Mouse (Mus musculus): ENCODE results near the gene Krt9. TPM values are rescaled to one million over a fixed set of nuclear protein-coding genes. Genes with fewer than 3 reads are reported as not detected.
A peak's percentile ranks its signal among the peaks of the same experiment; 100 is the strongest.

Krt9 gene
- polyA plus RNA-seq, 1 experiment from 2014 or later, result not detected

- no peaks in the 10 kb centered on the region for H3K36me3 ChIP-seq
- H3K27ac ChIP-seq, result no peak overlapping the region
- H3K4me2 ChIP-seq, result no peak overlapping the region
- ATAC-seq (ENCODE audit: insufficient number of reproducible peaks, insufficient read depth, low FRiP score, low TSS enrichment, low read depth), result no peak
- H3K4me3 ChIP-seq (replicated peaks), result no peak overlapping the region
- no peaks in the 10 kb centered on the region for H3K4me1 ChIP-seq (replicated peaks)
- H3K9ac ChIP-seq (replicated peaks), result no peak overlapping the region
- H3K9me3 ChIP-seq, result no peaks in the 10 kb centered on the region
- H3K27me3 ChIP-seq, result no peaks in the 10 kb centered on the region; the same call in 1 of the 2 replicates
- 78% methylated on average over 7 of the region's 7 CpGs for WGBS
Measured at GRCm38 (mm10) chr11:100181725-100182124, 11.3 kb downstream of the Krt9 start.

GRCm38 (mm10) chr11:100179260-100179659, 13.8 kb downstream of the Krt9 start:
- no peaks in the 10 kb centered on the region for H3K9me3 ChIP-seq
- H3K27me3 ChIP-seq, result no peaks in the 10 kb centered on the region; the same call in 1 of the 2 replicates
- no peak for ATAC-seq (ENCODE audit: insufficient number of reproducible peaks, insufficient read depth, low FRiP score, low TSS enrichment, low read depth)
- no peak overlapping the region for H3K9ac ChIP-seq (replicated peaks)
- no peak overlapping the region for H3K4me3 ChIP-seq (replicated peaks)
- H3K27ac ChIP-seq, result no peak overlapping the region
- WGBS, result 68% methylated on average over 3 of the region's 3 CpGs
- no peak overlapping the region for H3K4me2 ChIP-seq
- no peaks in the 10 kb centered on the region for H3K36me3 ChIP-seq
- no peaks in the 10 kb centered on the region for H3K4me1 ChIP-seq (replicated peaks)

GRCm38 (mm10) chr11:100178307-100178706, 14.7 kb downstream of the Krt9 start:
- 85% methylated on average over 5 of the region's 5 CpGs for WGBS
- no peak for ATAC-seq (ENCODE audit: insufficient number of reproducible peaks, insufficient read depth, low FRiP score, low TSS enrichment, low read depth)
- no peaks in the 10 kb centered on the region for H3K9me3 ChIP-seq

GRCm38 (mm10) chr11:100176791-100177190, 16.3 kb downstream of the Krt9 start:
- H3K36me3 ChIP-seq, result no peaks in the 10 kb centered on the region
- H3K4me2 ChIP-seq, result no peak overlapping the region
- H3K9me3 ChIP-seq, result no peaks in the 10 kb centered on the region
- ATAC-seq (ENCODE audit: insufficient number of reproducible peaks, insufficient read depth, low FRiP score, low TSS enrichment, low read depth), result no peak
- no peaks in the 10 kb centered on the region; the same call in 1 of the 2 replicates for H3K27me3 ChIP-seq
- 39% methylated on average over 9 of the region's 9 CpGs for WGBS
- H3K4me1 ChIP-seq (replicated peaks), result no peaks in the 10 kb centered on the region
- H3K27ac ChIP-seq, result no peak overlapping the region
- no peak overlapping the region for H3K4me3 ChIP-seq (replicated peaks)
- H3K9ac ChIP-seq (replicated peaks), result no peak overlapping the region

More at GRCm38 (mm10) chr11:100178307-100178706, 14.7 kb downstream of the Krt9 start:
- no peak overlapping the region for H3K4me3 ChIP-seq (replicated peaks)
- no peak overlapping the region for H3K4me2 ChIP-seq
- no peaks in the 10 kb centered on the region for H3K36me3 ChIP-seq
- no peaks in the 10 kb centered on the region for H3K4me1 ChIP-seq (replicated peaks)
- H3K27ac ChIP-seq, result no peak overlapping the region
- no peak overlapping the region for H3K9ac ChIP-seq (replicated peaks)
- no peaks in the 10 kb centered on the region; the same call in 1 of the 2 replicates for H3K27me3 ChIP-seq

- Histone ChIP-seq H3K9me3 (no peaks in the 10 kb centered on the region), H3K36me3 (no peaks in the 10 kb centered on the region), H3K27ac (no peak overlapping the region), H3K9ac (replicated peaks) (no peak overlapping the region), H3K4me2 (no peak overlapping the region), H3K27me3 (no peaks in the 10 kb centered on the region), H3K4me1 (replicated peaks) (peaks cover 7% of the 10 kb centered on the region; the same call in 1 of the 2 replicates), H3K4me3 (replicated peaks) (no peak overlapping the region)
- 32% methylated on average over 14 of the region's 14 CpGs for WGBS
- ATAC-seq (ENCODE audit: insufficient number of reproducible peaks, insufficient read depth, low FRiP score, low TSS enrichment, low read depth), result no peak
Measured at GRCm38 (mm10) chr11:100168765-100169762, 24.0 kb downstream of the Krt9 start.

GRCm38 (mm10) chr11:100168071-100168470, 25.0 kb downstream of the Krt9 start:
- Histone ChIP-seq H3K27ac (no peak overlapping the region), H3K4me2 (no peak overlapping the region), H3K9ac (replicated peaks) (no peak overlapping the region), H3K4me3 (replicated peaks) (no peak overlapping the region), H3K9me3 (no peaks in the 10 kb centered on the region), H3K36me3 (no peaks in the 10 kb centered on the region), H3K4me1 (replicated peaks) (peaks cover 7% of the 10 kb centered on the region; the same call in 1 of the 2 replicates), H3K27me3 (no peaks in the 10 kb centered on the region)
- 73% methylated on average over 8 of the region's 8 CpGs for WGBS
- ATAC-seq (ENCODE audit: insufficient number of reproducible peaks, insufficient read depth, low FRiP score, low TSS enrichment, low read depth), result no peak

- Histone ChIP-seq H3K4me2 (no peak overlapping the region), H3K36me3 (no peaks in the 10 kb centered on the region), H3K4me1 (replicated peaks) (peaks cover 7% of the 10 kb centered on the region; the same call in 1 of the 2 replicates), H3K9me3 (no peaks in the 10 kb centered on the region), H3K27me3 (no peaks in the 10 kb centered on the region), H3K27ac (0 out of 2 replicates have a peak overlapping the region, but pooled peaks have one; percentile 20), H3K9ac (replicated peaks) (no peak overlapping the region), H3K4me3 (replicated peaks) (no peak overlapping the region)
- 43% methylated on average over 7 of the region's 7 CpGs for WGBS
- no peak for ATAC-seq (ENCODE audit: insufficient number of reproducible peaks, insufficient read depth, low FRiP score, low TSS enrichment, low read depth)
Measured at GRCm38 (mm10) chr11:100164392-100164791, 28.7 kb downstream of the Krt9 start.

- no peak for ATAC-seq (ENCODE audit: insufficient number of reproducible peaks, insufficient read depth, low FRiP score, low TSS enrichment, low read depth)
- Histone ChIP-seq H3K4me2 (no peak overlapping the region), H3K4me1 (replicated peaks) (0 out of 2 replicates have a peak, but pooled peaks cover 5% of the 10 kb centered on the region), H3K36me3 (no peaks in the 10 kb centered on the region), H3K27me3 (no peaks in the 10 kb centered on the region), H3K9me3 (no peaks in the 10 kb centered on the region), H3K4me3 (replicated peaks) (no peak overlapping the region), H3K9ac (replicated peaks) (no peak overlapping the region), H3K27ac (no peak overlapping the region)
- 51% methylated on average over 6 of the region's 6 CpGs for WGBS
Measured at GRCm38 (mm10) chr11:100157908-100158477, 35.1 kb downstream of the Krt9 start.

- Histone ChIP-seq H3K36me3 (no peaks in the 10 kb centered on the region), H3K9me3 (no peaks in the 10 kb centered on the region), H3K4me2 (no peak overlapping the region), H3K4me1 (replicated peaks) (0 out of 2 replicates have a peak, but pooled peaks cover 5% of the 10 kb centered on the region), H3K9ac (replicated peaks) (no peak overlapping the region), H3K27ac (no peak overlapping the region), H3K27me3 (no peaks in the 10 kb centered on the region), H3K4me3 (replicated peaks) (no peak overlapping the region)
- ATAC-seq (ENCODE audit: insufficient number of reproducible peaks, insufficient read depth, low FRiP score, low TSS enrichment, low read depth), result no peak
- WGBS, result 72% methylated on average over 3 of the region's 3 CpGs
Measured at GRCm38 (mm10) chr11:100157331-100157730, 35.7 kb downstream of the Krt9 start.

- Histone ChIP-seq H3K4me3 (replicated peaks) (no peak overlapping the region), H3K36me3 (no peaks in the 10 kb centered on the region), H3K4me2 (no peak overlapping the region), H3K27me3 (no peaks in the 10 kb centered on the region), H3K9me3 (no peaks in the 10 kb centered on the region), H3K4me1 (replicated peaks) (0 out of 2 replicates have a peak, but pooled peaks cover 5% of the 10 kb centered on the region), H3K27ac (no peak overlapping the region), H3K9ac (replicated peaks) (no peak overlapping the region)
- 64% methylated on average over 8 of the region's 8 CpGs for WGBS
- ATAC-seq (ENCODE audit: insufficient number of reproducible peaks, insufficient read depth, low FRiP score, low TSS enrichment, low read depth), result no peak
Measured at GRCm38 (mm10) chr11:100155497-100156255, 37.4 kb downstream of the Krt9 start.
